25 mouse cellular contexts compared by ENCODE assay signal in the genomic region with DNA sequence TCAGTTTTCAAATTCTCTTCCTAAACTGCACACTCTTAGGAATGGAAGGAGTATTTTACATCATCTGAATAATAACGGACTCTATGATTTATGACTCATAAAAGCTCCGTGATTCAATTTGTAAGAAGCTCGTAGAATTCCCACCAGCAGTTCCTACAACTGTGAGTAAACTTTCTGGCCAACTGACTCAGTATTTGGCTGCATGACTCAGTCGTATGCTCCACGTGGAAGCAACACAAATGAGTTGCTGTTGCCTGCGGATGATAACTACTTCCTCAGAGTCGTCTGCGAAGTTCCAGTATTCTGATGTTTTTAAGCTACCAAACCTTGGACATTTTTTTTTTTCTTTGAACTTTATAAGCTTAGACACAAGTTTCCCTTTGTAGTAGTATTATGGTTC. TPM values are rescaled to one million over a fixed set of nuclear protein-coding genes. Genes with fewer than 3 reads are reported as not detected.
DNase-seq lines count a peak whose midpoint lies in the region; ATAC-seq and TF ChIP-seq lines count a peak whose summit lies in the region.
"Had no signal": no experiment of that assay in that cellular context is flagged by ENCODE, and none has a peak within 500 bp of the region (broad histone marks: within the 10 kb centered on the region; RNA-seq: fewer than 3 reads in every experiment).

No protein-coding gene starts in this region.

- no peak for ATAC-seq in liver, embryonic 11.5 days (replicated peaks; ENCODE audit: low FRiP score)
- ATAC-seq in stomach, postnatal 0 days (ENCODE audit: low FRiP score, low TSS enrichment) = no peak
- ATAC-seq: liver, embryonic 12.5 days; midbrain, embryonic 16.5 days had no signal

- H3K36me3 ChIP-seq in liver, adult 2 months (ENCODE audit: control insufficient read depth, insufficient read depth, low read length) = no peaks in the 10 kb centered on the region
- H3K36me3 ChIP-seq in liver, embryonic 11.5 days (ENCODE audit: control insufficient read depth, insufficient read depth, low read length) = no peaks in the 10 kb centered on the region
- H3K36me3 ChIP-seq in stomach, postnatal 0 days (ENCODE audit: control insufficient read depth, insufficient read depth, low read length) = no peaks in the 10 kb centered on the region
- H3K36me3 ChIP-seq: embryonic facial prominence, embryonic 15.5 days; forebrain, embryonic 12.5 days; heart, embryonic 10.5 days; hindbrain, embryonic 13.5 days; limb, embryonic 10.5 days; liver, embryonic 12.5 days had no signal

- H3K4me1 ChIP-seq in liver, adult 2 months (ENCODE audit: control insufficient read depth, insufficient read depth, low read length) = no peaks in the 10 kb centered on the region
- no peaks in the 10 kb centered on the region for H3K4me1 ChIP-seq in liver, embryonic 11.5 days (replicated peaks; ENCODE audit: control insufficient read depth, insufficient read depth, low read length)
- no peaks in the 10 kb centered on the region for H3K4me1 ChIP-seq in stomach, postnatal 0 days (replicated peaks; ENCODE audit: control insufficient read depth, insufficient read depth)
- H3K4me1 ChIP-seq: embryonic facial prominence, embryonic 15.5 days; forebrain, embryonic 12.5 days; hindbrain, embryonic 13.5 days; liver, embryonic 12.5 days had no signal

- no peaks in the 10 kb centered on the region; the same call in 1 of the 2 replicates for H3K27me3 ChIP-seq in liver, adult 2 months (ENCODE audit: control insufficient read depth, insufficient read depth, low read length)
- peaks cover 19% of the 10 kb centered on the region for H3K27me3 ChIP-seq in liver, embryonic 11.5 days (replicated peaks; ENCODE audit: control insufficient read depth, insufficient read depth, low read length)
- H3K27me3 ChIP-seq in stomach, postnatal 0 days (ENCODE audit: control insufficient read depth, insufficient read depth, low read length) = no peaks in the 10 kb centered on the region
- H3K27me3 ChIP-seq: hindbrain, embryonic 13.5 days had no signal

- no peak overlapping the region for H3K27ac ChIP-seq in liver, adult 2 months (replicated peaks; ENCODE audit: insufficient read depth, low read depth, low read length)
- no peak overlapping the region for H3K27ac ChIP-seq in liver, embryonic 11.5 days (ENCODE audit: low read depth, low read length)
- no peak overlapping the region for H3K27ac ChIP-seq in stomach, postnatal 0 days (replicated peaks)
- H3K27ac ChIP-seq: embryonic facial prominence, embryonic 15.5 days; forebrain, embryonic 12.5 days; heart, embryonic 10.5 days; hindbrain, embryonic 13.5 days; left cerebral cortex, adult 2 months; limb, embryonic 10.5 days; liver, embryonic 12.5 days had no signal

- H3K79me2 ChIP-seq in liver, adult 2 months (ENCODE audit: control insufficient read depth, insufficient read depth, low read length) = no peaks in the 10 kb centered on the region

- no peaks in the 10 kb centered on the region for H3K9me3 ChIP-seq in liver, embryonic 11.5 days (ENCODE audit: control insufficient read depth, low read length)
- H3K9me3 ChIP-seq in stomach, postnatal 0 days (ENCODE audit: control insufficient read depth, low read length) = no peaks in the 10 kb centered on the region
- H3K9me3 ChIP-seq: embryonic facial prominence, embryonic 15.5 days; forebrain, embryonic 12.5 days; heart, embryonic 10.5 days; hindbrain, embryonic 13.5 days; limb, embryonic 10.5 days; liver, embryonic 12.5 days had no signal

- TF ChIP-seq POLR2A in liver, adult 2 months (IDR thresholded peaks at IDR 0.05; ENCODE audit: extremely low read depth, insufficient read depth, low read length) = no peak

- H3K4me3 ChIP-seq in liver, adult 2 months (ENCODE audit: insufficient read depth, low read depth, low read length) = no peak overlapping the region
- H3K4me3 ChIP-seq in liver, embryonic 11.5 days (ENCODE audit: low read depth, low read length) = no peak overlapping the region
- H3K4me3 ChIP-seq in stomach, postnatal 0 days (ENCODE audit: low read depth, low read length) = no peak overlapping the region
- H3K4me3 ChIP-seq: embryonic facial prominence, embryonic 15.5 days; forebrain, embryonic 12.5 days; heart, embryonic 10.5 days; hindbrain, embryonic 13.5 days; left cerebral cortex, adult 2 months; limb, embryonic 10.5 days; liver, embryonic 12.5 days had no signal

- no peak for TF ChIP-seq EP300 in stomach, postnatal 0 days (optimal IDR thresholded peaks at IDR 0.05)

- WGBS in liver, adult 2 months = 80% methylated on average over 8 of the region's 8 CpGs
- 72% methylated on average over 8 of the region's 8 CpGs for WGBS in liver, embryonic 11.5 days
- WGBS in stomach, postnatal 0 days = 61% methylated on average over 8 of the region's 8 CpGs

- H3K9ac ChIP-seq in liver, adult 2 months (ENCODE audit: low read depth, low read length) = no peak overlapping the region
- no peak overlapping the region for H3K9ac ChIP-seq in liver, embryonic 11.5 days (ENCODE audit: low read depth, low read length)
- H3K9ac ChIP-seq in stomach, postnatal 0 days (ENCODE audit: low read length) = no peak overlapping the region
- H3K9ac ChIP-seq: embryonic facial prominence, embryonic 15.5 days; forebrain, embryonic 12.5 days; hindbrain, embryonic 13.5 days; liver, embryonic 12.5 days had no signal

- DNase-seq in adrenal gland, adult (ENCODE audit: inconsistent age in 2 of 2, low spot score in 1 of 2) = peak; percentile 42 to 70
- no peak for DNase-seq in adrenal gland, adult 8-10 months
- DNase-seq in liver, adult 2 months (ENCODE audit: extremely low read depth, low read depth, low spot score) = peak; percentile 20
- DNase-seq in liver, embryonic 11.5 days (ENCODE audit: low spot score) = no peak
- DNase-seq in Muller cell, postnatal 12 days (ENCODE audit: inconsistent ontology term) = peak; percentile 40
- DNase-seq in brain, adult 2 months (ENCODE audit: low read depth, low spot score) = peak; percentile 81
- DNase-seq in layer of hippocampus, adult 9-10 months (ENCODE audit: low spot score) = no peak
- DNase-seq in stomach, postnatal 0 days (ENCODE audit: low spot score) = no peak
- DNase-seq: cerebellum, adult 11-12 months; cerebellum, postnatal 25 days; gastrocnemius, postnatal 14 days; kidney, adult 9 months; kidney, postnatal 25 days; layer of hippocampus, adult 9-11 months; lung, adult 2 months; lung, postnatal 4 days; thymus, postnatal 14 days had no signal

- no peak for TF ChIP-seq CTCF in liver, adult 2 months (IDR thresholded peaks at IDR 0.05; ENCODE audit: low read depth, low read length)
- no peak for TF ChIP-seq CTCF in stomach, postnatal 0 days (IDR thresholded peaks at IDR 0.05; ENCODE audit: low read depth)

- H3K4me2 ChIP-seq in liver, embryonic 11.5 days = no peak overlapping the region
- H3K4me2 ChIP-seq in stomach, postnatal 0 days (replicated peaks; ENCODE audit: low read depth) = no peak overlapping the region
- H3K4me2 ChIP-seq: embryonic facial prominence, embryonic 15.5 days; forebrain, embryonic 12.5 days; hindbrain, embryonic 13.5 days; liver, embryonic 12.5 days had no signal

RNA-seq across cellular contexts. Expression of a gene that starts 7.4 kb away (rescaled TPM):
- 1 to 10 TPM; 1.2 to 2.4 (median 1.4) TPM for total RNA-seq in adrenal gland, adult 8-10 months (2022)
- total RNA-seq in liver, adult 2 months (2014; rRNA removed) = 0.18 and 0.40 TPM in 2 replicates
- 0.05 TPM in 2 replicates for polyA plus RNA-seq in liver, adult 2 months (2012; rRNA removed)
- polyA plus RNA-seq in liver, embryonic 11.5 days (2014; fragmentation: Nextera tagmentation; extraction: Ambion mirVana) = 2.3 and 2.4 TPM in 2 replicates
- polyA plus RNA-seq in stomach, postnatal 0 days (2015; fragmentation: Nextera tagmentation; extraction: Ambion mirVana) = 0.86 and 0.91 TPM in 2 replicates

RNA-seq across cellular contexts. Expression of a gene that starts 7.8 kb away (rescaled TPM):
- total RNA-seq in adrenal gland, adult 8-10 months (2022) = 100 to 1,000 TPM; 141 to 240 (median 190) TPM
- total RNA-seq in liver, adult 2 months (2014; rRNA removed) = 53.6 and 60.4 TPM in 2 replicates
- polyA plus RNA-seq in liver, adult 2 months (2012; rRNA removed) = 10.5 and 14.8 TPM in 2 replicates
- polyA plus RNA-seq in liver, embryonic 11.5 days (2014; fragmentation: Nextera tagmentation; extraction: Ambion mirVana) = 9.4 and 9.5 TPM in 2 replicates
- 16.4 and 17.1 TPM in 2 replicates for polyA plus RNA-seq in stomach, postnatal 0 days (2015; fragmentation: Nextera tagmentation; extraction: Ambion mirVana)

Comparison
In these comparisons a context has a peak if more than half of its experiments do, and no peak if none do; other contexts are left out.
1. DNase-seq: peak in adrenal gland, adult (2 of 2), liver, adult 2 months (single experiment), Muller cell, postnatal 12 days (single experiment) and brain, adult 2 months (single experiment); none in adrenal gland, adult 8-10 months (single experiment), liver, embryonic 11.5 days (single experiment), layer of hippocampus, adult 9-10 months (single experiment) and stomach, postnatal 0 days (single experiment).